24 mouse cellular contexts compared by ENCODE assay signal in genomic region chr5:52435533-52435932, GRCm38 (mm10). TPM values are rescaled to one million over a fixed set of nuclear protein-coding genes. Genes with fewer than 3 reads are reported as not detected.
DNase-seq lines count a peak whose midpoint lies in the region; ATAC-seq lines count a peak whose summit lies in the region.
"Had no signal": no experiment of that assay in that cellular context is flagged by ENCODE, and none has a peak within 500 bp of the region (broad histone marks: within the 10 kb centered on the region; RNA-seq: fewer than 3 reads in every experiment).

No protein-coding gene starts in this region.

- H3K4me2 ChIP-seq in forebrain, embryonic 13.5 days, result no peak overlapping the region
- H3K4me2 ChIP-seq: embryonic facial prominence, embryonic 13.5 days; embryonic facial prominence, embryonic 15.5 days; forebrain, embryonic 12.5 days; forebrain, embryonic 15.5 days had no signal

- H3K27ac ChIP-seq in forebrain, embryonic 13.5 days, result no peak overlapping the region
- H3K27ac ChIP-seq: embryonic facial prominence, embryonic 13.5 days; embryonic facial prominence, embryonic 15.5 days; forebrain, embryonic 10.5 days; forebrain, embryonic 12.5 days; forebrain, embryonic 15.5 days had no signal

- DNase-seq in frontal cortex, adult 2 months (ENCODE audit: extremely low spot score in 1 of 2, low spot score in 1 of 2), result no peak
- DNase-seq: adrenal gland, adult 8-10 months; adrenal gland, postnatal 14 days; adrenal gland, postnatal 36 days; cerebellum, adult 11-12 months; cerebellum, adult 2 months; cerebellum, adult 9-10 months; cerebellum, postnatal 10 days; cerebellum, postnatal 25 days; embryo, embryonic 11 days; forebrain, postnatal 0 days had no signal

- 0 out of 2 replicates have a peak, but pooled peaks have one; percentile 36 for ATAC-seq in common myeloid progenitor, adult 5-6 weeks (replicated peaks; ENCODE audit: low read depth, poor library complexity, severe bottlenecking)
- peak; percentile 90 for ATAC-seq in granulocyte monocyte progenitor cell, adult 5-6 weeks (replicated peaks; ENCODE audit: poor library complexity, severe bottlenecking)
- ATAC-seq in megakaryocyte progenitor cell, adult 5-6 weeks (replicated peaks; ENCODE audit: poor library complexity), result peak; percentile 64
- ATAC-seq in forebrain, embryonic 13.5 days, result no peak
- ATAC-seq: activated CD4-positive, CD25-positive, alpha-beta regulatory T cell, adult 4 months; forebrain, embryonic 15.5 days; forebrain, postnatal 0 days; Patski had no signal

- no peaks in the 10 kb centered on the region for H3K27me3 ChIP-seq in forebrain, embryonic 13.5 days
- H3K27me3 ChIP-seq: embryonic facial prominence, embryonic 13.5 days; embryonic facial prominence, embryonic 15.5 days; forebrain, embryonic 12.5 days; forebrain, embryonic 15.5 days had no signal

- no peaks in the 10 kb centered on the region for H3K9me3 ChIP-seq in forebrain, embryonic 13.5 days (replicated peaks)
- H3K9me3 ChIP-seq: embryonic facial prominence, embryonic 13.5 days; embryonic facial prominence, embryonic 15.5 days; forebrain, embryonic 10.5 days; forebrain, embryonic 12.5 days; forebrain, embryonic 15.5 days had no signal

- H3K36me3 ChIP-seq in forebrain, embryonic 13.5 days (ENCODE audit: poor library complexity, severe bottlenecking), result no peaks in the 10 kb centered on the region
- H3K36me3 ChIP-seq: embryonic facial prominence, embryonic 13.5 days; embryonic facial prominence, embryonic 15.5 days; forebrain, embryonic 10.5 days; forebrain, embryonic 12.5 days; forebrain, embryonic 15.5 days had no signal

- no peak overlapping the region for H3K4me3 ChIP-seq in forebrain, embryonic 13.5 days
- H3K4me3 ChIP-seq: embryonic facial prominence, embryonic 13.5 days; embryonic facial prominence, embryonic 15.5 days; erythroblast, embryonic 14.5 days; forebrain, embryonic 10.5 days; forebrain, embryonic 12.5 days; forebrain, embryonic 15.5 days had no signal

- H3K9ac ChIP-seq in forebrain, embryonic 13.5 days, result no peak overlapping the region
- H3K9ac ChIP-seq: embryonic facial prominence, embryonic 13.5 days; embryonic facial prominence, embryonic 15.5 days; forebrain, embryonic 12.5 days; forebrain, embryonic 15.5 days; forebrain, postnatal 0 days had no signal

- 92% methylated on average over 6 of the region's 6 CpGs for WGBS in forebrain, embryonic 13.5 days

- H3K4me1 ChIP-seq in forebrain, embryonic 13.5 days, result 0 out of 2 replicates have a peak, but pooled peaks cover 4% of the 10 kb centered on the region
- H3K4me1 ChIP-seq: embryonic facial prominence, embryonic 13.5 days; embryonic facial prominence, embryonic 15.5 days; forebrain, embryonic 12.5 days had no signal

RNA-seq across cellular contexts. Expression of gene Ccdc149, which starts 35.8 kb away (rescaled TPM):
- 1.1 TPM in 1 of 2 replicates, not detected in the other for total RNA-seq in common myeloid progenitor, adult 5-6 weeks (2017)
- total RNA-seq in granulocyte monocyte progenitor cell, adult 5-6 weeks (2014; fragmentation: Nextera tagmentation), result 1.9 and 5.3 TPM in 2 replicates
- total RNA-seq in granulocyte monocyte progenitor cell, adult 5-6 weeks (2017), result 3.1 and 3.7 TPM in 2 replicates
- total RNA-seq in megakaryocyte progenitor cell, adult 5-6 weeks (2015), result 1.9 and 2.9 TPM in 2 replicates
- total RNA-seq in megakaryocyte progenitor cell, adult 5-6 weeks (2017), result 3.1 and 3.7 TPM in 2 replicates
- polyA plus RNA-seq in forebrain, embryonic 13.5 days (2015; fragmentation: Nextera tagmentation; extraction: Ambion mirVana), result 6.7 and 7.0 TPM in 2 replicates
- 32.8 and 41.8 TPM in 2 replicates for polyA plus RNA-seq in frontal cortex, adult 2 months (2012; rRNA removed)
- total RNA-seq: MEL had no signal
- polyA plus RNA-seq: activated CD4-positive, CD25-positive, alpha-beta regulatory T cell, adult 4 months; erythroblast, embryonic 14.5 days had no signal
